Mouse (Mus musculus): ENCODE results near the gene Cdk5r2. TPM values are rescaled to one million over a fixed set of nuclear protein-coding genes. Genes with fewer than 3 reads are reported as not detected.
A peak's percentile ranks its signal among the peaks of the same experiment; 100 is the strongest.

Gene Cdk5r2
- polyA plus RNA-seq, 1 experiment from 2014 or later = 9.1 TPM

- WGBS = 3% methylated on average over 11 of the region's 11 CpGs
- Histone ChIP-seq H3K9ac (peak overlapping the region; percentile 91), H3K9me3 (no peaks in the 10 kb centered on the region), H3K27me3 (replicated peaks) (no peaks in the 10 kb centered on the region), H3K36me3 (replicated peaks) (no peaks in the 10 kb centered on the region), H3K27ac (peak overlapping the region; percentile 87), H3K4me1 (peaks cover 56% of the 10 kb centered on the region), H3K4me2 (peak overlapping the region; percentile 92), H3K4me3 (peak overlapping the region; percentile 73)
- ATAC-seq (replicated peaks) = no peak
Observed at GRCm38 (mm10) chr1:74856439-74856720, 1.6 kb downstream of the Cdk5r2 start.

DNA sequence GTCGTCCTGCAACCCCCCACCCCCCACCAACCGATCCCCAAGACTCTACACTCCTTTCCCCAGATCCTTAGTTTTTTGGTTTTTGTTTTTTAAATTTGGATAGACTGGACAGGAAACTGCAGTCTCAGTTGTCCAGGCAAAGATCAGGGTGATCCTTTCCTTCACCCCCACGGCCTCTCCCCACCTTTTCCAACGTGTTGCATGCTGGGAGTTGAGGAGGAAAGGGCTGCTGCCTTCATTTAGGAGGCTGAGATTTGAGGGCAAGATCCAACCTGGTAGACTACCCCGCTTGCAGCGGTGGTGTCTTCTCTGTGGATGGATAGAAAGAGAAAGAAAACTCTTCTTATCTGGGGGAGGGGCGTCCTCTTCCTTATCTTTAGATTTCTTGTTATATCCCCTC is 2.1 kb downstream of the Cdk5r2 start:
- no peak overlapping the region for H3K27ac ChIP-seq
- 0% methylated on average over 7 of the region's 7 CpGs for WGBS

DNA sequence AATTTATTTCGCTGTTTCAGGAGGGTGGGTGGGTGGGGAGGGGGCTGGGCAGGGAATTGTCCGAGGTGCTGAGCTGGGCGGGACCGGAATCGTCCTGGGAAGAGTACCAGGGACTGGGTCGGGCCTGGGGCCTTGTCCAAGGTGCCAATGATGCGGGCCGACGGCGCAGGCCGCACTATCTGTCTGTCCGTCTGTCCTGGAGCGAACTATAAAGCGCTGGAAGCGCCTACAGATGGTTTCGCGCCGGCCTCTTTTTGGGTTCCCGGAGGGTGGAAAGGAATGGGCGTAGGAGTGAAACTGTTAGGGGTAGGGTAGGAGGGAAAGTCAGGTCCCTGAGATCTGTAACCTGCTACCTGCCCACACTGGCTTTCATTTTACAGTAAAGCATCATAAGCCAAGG is 2.5 kb downstream of the Cdk5r2 start:
- Histone ChIP-seq H3K9ac (peak overlapping the region; percentile 91), H3K9me3 (no peaks in the 10 kb centered on the region), H3K4me2 (peak overlapping the region; percentile 92), H3K4me1 (peaks cover 49% of the 10 kb centered on the region), H3K36me3 (replicated peaks) (no peaks in the 10 kb centered on the region), H3K27me3 (replicated peaks) (no peaks in the 10 kb centered on the region), H3K4me3 (peak overlapping the region; percentile 73), H3K27ac (0 out of 2 replicates have a peak overlapping the region, but pooled peaks have one; percentile 31)
- 4% methylated on average over 20 of the region's 20 CpGs for WGBS
- no peak for ATAC-seq (replicated peaks)

More for the DNA sequence above, 2.1 kb downstream of the Cdk5r2 start:
- no peak for ATAC-seq (replicated peaks)
- Histone ChIP-seq H3K36me3 (replicated peaks) (no peaks in the 10 kb centered on the region), H3K4me3 (peak overlapping the region; percentile 73), H3K4me1 (peaks cover 51% of the 10 kb centered on the region), H3K4me2 (peak overlapping the region; percentile 92), H3K27me3 (replicated peaks) (no peaks in the 10 kb centered on the region), H3K9me3 (no peaks in the 10 kb centered on the region), H3K9ac (peak overlapping the region; percentile 91)

- Histone ChIP-seq H3K36me3 (replicated peaks) (no peaks in the 10 kb centered on the region), H3K9ac (peak overlapping the region; percentile 91), H3K4me3 (peak overlapping the region; percentile 73), H3K4me2 (peak overlapping the region; percentile 92), H3K4me1 (peaks cover 49% of the 10 kb centered on the region), H3K9me3 (no peaks in the 10 kb centered on the region), H3K27ac (peak overlapping the region; percentile 80), H3K27me3 (replicated peaks) (no peaks in the 10 kb centered on the region)
- 7% methylated on average over 4 of the region's 4 CpGs for WGBS
- no peak for ATAC-seq (replicated peaks)
Observed at GRCm38 (mm10) chr1:74857677-74858076, 2.9 kb downstream of the Cdk5r2 start.

- under 1% methylated on average over 29 of the region's 29 CpGs for WGBS
Observed at GRCm38 (mm10) chr1:74858171-74858719, 3.5 kb downstream of the Cdk5r2 start.

DNA sequence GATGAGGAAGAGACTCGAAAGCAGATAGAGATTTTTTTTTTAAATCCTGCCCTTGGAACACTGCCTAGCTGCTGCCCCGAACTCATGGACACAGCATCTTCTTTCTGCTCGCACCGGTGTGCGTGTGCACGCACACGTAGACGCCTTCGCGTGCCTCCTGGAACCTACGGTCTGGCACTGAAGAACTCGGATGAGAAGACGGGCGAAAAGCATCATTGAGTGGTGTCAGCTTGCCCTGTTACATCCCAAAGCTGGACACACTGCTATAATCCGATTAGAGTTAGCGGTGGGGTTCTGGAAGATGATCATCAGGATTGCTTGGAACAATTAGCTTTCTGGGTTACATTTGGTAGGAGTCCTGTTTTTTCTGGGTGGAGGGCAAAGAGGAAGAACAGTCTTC is 4.1 kb downstream of the Cdk5r2 start:
- WGBS = 2% methylated on average over 16 of the region's 16 CpGs
- Histone ChIP-seq H3K27me3 (replicated peaks) (no peaks in the 10 kb centered on the region), H3K4me2 (peak overlapping the region; percentile 92), H3K4me1 (peaks cover 49% of the 10 kb centered on the region), H3K36me3 (replicated peaks) (no peaks in the 10 kb centered on the region), H3K4me3 (peak overlapping the region; percentile 73), H3K9ac (peak overlapping the region; percentile 91; the same call in 1 of the 2 replicates), H3K27ac (peak overlapping the region; percentile 69), H3K9me3 (no peaks in the 10 kb centered on the region)
- ATAC-seq (replicated peaks) = no peak

More at GRCm38 (mm10) chr1:74858171-74858719, 3.5 kb downstream of the Cdk5r2 start:
- no peaks in the 10 kb centered on the region for H3K36me3 ChIP-seq (replicated peaks)
- peak overlapping the region; percentile 80 for H3K27ac ChIP-seq
- peak overlapping the region; percentile 73 for H3K4me3 ChIP-seq
- H3K4me1 ChIP-seq = peaks cover 49% of the 10 kb centered on the region
- no peaks in the 10 kb centered on the region for H3K9me3 ChIP-seq
- H3K27me3 ChIP-seq (replicated peaks) = no peaks in the 10 kb centered on the region
- peak overlapping the region; percentile 91 for H3K9ac ChIP-seq
- peak overlapping the region; percentile 92 for H3K4me2 ChIP-seq
- peak; percentile 69 for ATAC-seq (replicated peaks)

- Histone ChIP-seq H3K36me3 (replicated peaks) (no peaks in the 10 kb centered on the region), H3K4me1 (peaks cover 43% of the 10 kb centered on the region), H3K27me3 (replicated peaks) (no peaks in the 10 kb centered on the region), H3K4me3 (peak overlapping the region; percentile 73), H3K9ac (peak overlapping the region; percentile 91; the same call in 1 of the 2 replicates), H3K9me3 (no peaks in the 10 kb centered on the region), H3K27ac (0 out of 2 replicates have a peak overlapping the region, but pooled peaks have one; percentile 69), H3K4me2 (peak overlapping the region; percentile 92)
- ATAC-seq (replicated peaks) = no peak
- 32% methylated on average over 6 of the region's 6 CpGs for WGBS
Observed at GRCm38 (mm10) chr1:74859223-74859984, 4.7 kb downstream of the Cdk5r2 start.

DNA sequence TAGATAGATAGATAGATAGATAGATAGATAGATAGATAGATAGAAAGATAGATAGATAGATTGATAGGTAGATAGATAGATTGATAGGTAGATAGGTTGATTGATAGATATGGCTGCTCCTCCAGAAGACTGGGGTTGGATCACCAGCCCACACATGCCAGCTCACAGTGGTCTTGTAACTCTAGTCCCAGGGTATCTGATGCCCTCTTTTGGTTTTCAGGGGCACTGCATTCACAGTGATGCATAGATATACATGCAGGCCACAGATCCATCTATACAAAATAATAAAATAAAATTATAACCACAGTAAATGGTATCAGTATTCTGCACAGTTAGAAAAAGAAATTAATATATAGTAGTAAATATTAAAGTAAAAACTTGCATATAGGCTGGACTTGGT is 7.0 kb downstream of the Cdk5r2 start:
- Histone ChIP-seq H3K4me3 (no peak overlapping the region), H3K9ac (no peak overlapping the region), H3K4me1 (peaks cover 30% of the 10 kb centered on the region), H3K27me3 (replicated peaks) (no peaks in the 10 kb centered on the region), H3K36me3 (replicated peaks) (no peaks in the 10 kb centered on the region), H3K4me2 (no peak overlapping the region), H3K9me3 (no peaks in the 10 kb centered on the region), H3K27ac (no peak overlapping the region)
- no peak for ATAC-seq (replicated peaks)

GRCm38 (mm10) chr1:74872218-74872617 is 17.5 kb downstream of the Cdk5r2 start:
- Histone ChIP-seq H3K27me3 (replicated peaks) (no peaks in the 10 kb centered on the region), H3K9ac (no peak overlapping the region), H3K27ac (no peak overlapping the region), H3K4me2 (no peak overlapping the region), H3K4me1 (no peaks in the 10 kb centered on the region; the same call in 1 of the 2 replicates), H3K4me3 (no peak overlapping the region), H3K36me3 (replicated peaks) (no peaks in the 10 kb centered on the region), H3K9me3 (no peaks in the 10 kb centered on the region)
- WGBS = 45% methylated on average over 2 of the region's 2 CpGs
- peak; percentile 48; the same call in 1 of the 2 replicates for ATAC-seq (replicated peaks)

GRCm38 (mm10) chr1:74877199-74877598 is 22.5 kb downstream of the Cdk5r2 start:
- no peak for ATAC-seq (replicated peaks)
- WGBS = 55% methylated on average over 3 of the region's 3 CpGs

DNA sequence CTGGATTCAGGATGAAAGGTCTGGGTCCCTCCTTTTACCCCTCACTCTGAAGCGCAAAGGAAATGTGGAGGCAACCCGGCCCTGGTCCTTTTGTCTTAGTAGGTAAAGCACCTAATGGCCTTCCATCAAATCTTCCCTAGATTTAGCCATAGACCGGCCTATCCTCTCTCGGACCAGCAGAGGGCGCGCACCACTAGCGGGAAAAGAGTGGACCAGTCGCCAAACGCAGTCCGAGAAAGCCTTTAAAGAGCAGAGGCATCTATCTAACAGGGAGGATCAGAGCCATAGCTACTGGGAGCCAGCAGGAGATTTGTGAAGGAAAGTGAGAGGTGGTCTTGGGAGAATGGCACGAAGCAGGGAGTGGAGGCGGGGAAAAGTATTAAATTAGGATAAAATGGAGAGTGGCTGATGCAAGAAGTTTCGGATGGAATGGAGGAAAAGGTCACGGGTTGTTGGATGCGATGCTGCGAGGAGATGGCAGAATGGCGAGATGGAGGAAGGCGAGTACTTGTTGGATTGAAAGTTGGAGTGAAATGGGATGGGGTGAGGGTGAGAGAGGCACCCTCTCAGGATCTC is 26.1 kb downstream of the Cdk5r2 start:
- peak overlapping the region; percentile 33; the same call in 1 of the 2 replicates for H3K4me2 ChIP-seq
- no peak overlapping the region for H3K27ac ChIP-seq
- 2% methylated on average over 18 of the region's 18 CpGs for WGBS
- no peaks in the 10 kb centered on the region for H3K36me3 ChIP-seq (replicated peaks)
- 0 out of 2 replicates have a peak, but pooled peaks have one; percentile 59 for ATAC-seq (replicated peaks)
- H3K9ac ChIP-seq = no peak overlapping the region
- peaks cover 35% of the 10 kb centered on the region for H3K4me1 ChIP-seq
- H3K4me3 ChIP-seq = 0 out of 2 replicates have a peak overlapping the region, but pooled peaks have one; percentile 2
- H3K9me3 ChIP-seq = no peaks in the 10 kb centered on the region
- H3K27me3 ChIP-seq (replicated peaks) = peaks cover 65% of the 10 kb centered on the region

More at GRCm38 (mm10) chr1:74877199-74877598, 22.5 kb downstream of the Cdk5r2 start:
- Histone ChIP-seq H3K9ac (no peak overlapping the region), H3K9me3 (no peaks in the 10 kb centered on the region), H3K4me1 (peaks cover 12% of the 10 kb centered on the region), H3K4me2 (no peak overlapping the region), H3K27ac (no peak overlapping the region), H3K4me3 (no peak overlapping the region), H3K27me3 (replicated peaks) (peaks cover 31% of the 10 kb centered on the region), H3K36me3 (replicated peaks) (no peaks in the 10 kb centered on the region)

DNA sequence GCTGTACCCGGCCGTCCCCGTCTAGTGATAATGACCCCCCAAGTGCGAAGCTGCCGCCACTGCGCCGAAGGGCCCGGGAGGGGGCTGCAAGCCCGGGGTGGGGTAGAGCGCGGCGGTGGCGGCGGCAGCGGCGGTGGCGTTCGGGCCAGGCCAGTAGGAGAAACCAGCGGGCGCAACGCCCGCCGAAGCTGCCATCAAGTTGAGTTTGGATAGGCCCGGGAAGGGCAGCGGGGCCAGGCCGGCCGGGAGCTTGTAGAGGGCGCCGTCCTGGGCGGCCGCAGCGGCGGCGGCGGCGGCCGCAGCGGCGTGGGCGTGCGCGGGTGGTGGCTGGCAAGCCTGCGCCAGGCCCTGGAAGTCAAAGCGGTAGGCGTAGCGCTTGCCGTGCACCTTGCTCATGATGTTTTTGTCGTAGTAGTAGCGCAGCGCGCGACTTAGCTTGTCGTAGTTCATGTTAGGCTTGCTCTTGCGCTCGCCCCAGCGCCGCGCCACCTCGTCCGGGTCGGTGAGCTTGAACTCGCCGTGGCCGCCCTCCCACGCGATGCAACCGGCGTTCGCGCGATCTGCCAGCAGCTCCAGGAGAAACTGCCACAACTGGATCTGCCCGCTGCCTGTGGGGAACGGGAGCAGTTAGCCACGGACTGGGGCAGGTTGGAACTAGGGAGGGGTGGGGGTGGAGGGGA is 27.5 kb downstream of the Cdk5r2 start:
- Histone ChIP-seq H3K4me3 (peak overlapping the region; percentile 39), H3K4me2 (peak overlapping the region; percentile 75), H3K36me3 (replicated peaks) (no peaks in the 10 kb centered on the region), H3K4me1 (peaks cover 36% of the 10 kb centered on the region), H3K9me3 (no peaks in the 10 kb centered on the region), H3K27ac (no peak overlapping the region), H3K27me3 (replicated peaks) (peaks cover 78% of the 10 kb centered on the region), H3K9ac (peak overlapping the region; percentile 11; the same call in 1 of the 2 replicates)
- under 1% methylated on average over 70 of the region's 74 CpGs for WGBS
- ATAC-seq (replicated peaks) = no peak

All from midbrain, embryonic 15.5 days (tissue).